Mouse (Mus musculus) liver, embryonic 14.5 days (tissue): ENCODE measurements at regions not wholly inside any gene's neighbourhood (a gene's known extent, or its start where the extent isn't known, plus 50 kb on each side); places are given as distances from the start of the nearest gene placed in this dataset.

Experiments used
- ATAC-seq: fragments of 200-750 bp; cut with Nextera tagmentation; 2 replicates; pipeline ENCODE4 v1.8.0; 2017; ENCODE audit warnings: moderate number of reproducible peaks, mild to moderate bottlenecking, moderate library complexity; ENCODE audit not compliant: insufficient read depth
- DNase-seq, 3 experiments: peaks; one replicate each; pipeline ENCODE4 v3.0.0-alpha.2; 2012 to 2013; ENCODE audit warnings: low read depth in 3 of 3, low spot score in 3 of 3
- H3K27ac ChIP-seq: fragments of 300-500 bp; sonication (generic); 2 replicates; pipeline ENCODE4 v1.5.1; 2014; ENCODE audit warnings: moderate library complexity, mild to moderate bottlenecking, control low read depth, inconsistent platforms
- H3K27me3 ChIP-seq: fragments of 300-500 bp; sonication (generic); 2 replicates; pipeline ENCODE4 v1.6.1; 2014; ENCODE audit warnings: mild to moderate bottlenecking, low read length, moderate library complexity; ENCODE audit not compliant: control insufficient read depth, insufficient read depth
- H3K36me3 ChIP-seq: fragments of 300-500 bp; sonication (generic); replicated peaks from 2 replicates; pipeline ENCODE4 v1.6.1; 2014; ENCODE audit warnings: low read depth; ENCODE audit not compliant: control insufficient read depth, insufficient read depth
- H3K4me1 ChIP-seq, 2 experiments: fragments of 200-500 bp in 1 of 2; fragments of 300-500 bp in 1 of 2; sonication (generic) in 1 of 2; replicated peaks; 2 replicates each; pipeline ENCODE4 v1.6.1; 2012 to 2014; ENCODE audit warnings: antibody characterized with exemption in 1 of 2, inconsistent platforms in 1 of 2, low read length in 1 of 2; ENCODE audit not compliant: control insufficient read depth in 2 of 2, insufficient read depth in 2 of 2
- H3K4me2 ChIP-seq: fragments of 300-500 bp; sonication (generic); 2 replicates; pipeline ENCODE4 v1.6.1; 2014; ENCODE audit warnings: low read depth, mild to moderate bottlenecking, control low read depth, moderate library complexity
- H3K4me3 ChIP-seq, 2 experiments: fragments of 200-500 bp in 1 of 2; fragments of 300-500 bp in 1 of 2; sonication (generic) in 1 of 2; 2 replicates each; pipeline ENCODE4 v1.5.1; 2012 to 2014; ENCODE audit warnings: low read depth in 2 of 2, low read length in 2 of 2, mild to moderate bottlenecking in 2 of 2, control low read depth in 1 of 2, inconsistent platforms in 1 of 2, moderate library complexity in 1 of 2; ENCODE audit not compliant: insufficient read depth in 1 of 2
- H3K9ac ChIP-seq: fragments of 300-500 bp; sonication (generic); replicated peaks from 2 replicates; pipeline ENCODE4 v1.6.1; 2014; ENCODE audit warnings: mild to moderate bottlenecking, control low read depth, moderate library complexity
- H3K9me3 ChIP-seq: fragments of 300-500 bp; sonication (generic); 2 replicates; pipeline ENCODE4 v1.6.1; 2016; ENCODE audit warnings: low read length, mixed read lengths; ENCODE audit not compliant: control insufficient read depth
- CTCF ChIP-seq: IDR thresholded peaks from 2 replicates; pipeline ENCODE4 v1.5.1; 2016; ENCODE audit warnings: antibody characterized with exemption, low read depth, control low read depth
- EP300 ChIP-seq: IDR thresholded peaks from 2 replicates; pipeline ENCODE4 v1.6.1; 2016; ENCODE audit warnings: antibody characterized with exemption, low read depth
- WGBS: fragments of 180-500 bp; shearing (Covaris S2); extraction: QIAGEN DNeasy Blood & Tissue Kit; methylation state at CpG from one replicate; pipeline ENCODE4 v1.1.7; 2014; ENCODE audit not compliant: insufficient replicate concordance; 5-methylcytosine and 5-hydroxymethylcytosine counted together

DNA sequence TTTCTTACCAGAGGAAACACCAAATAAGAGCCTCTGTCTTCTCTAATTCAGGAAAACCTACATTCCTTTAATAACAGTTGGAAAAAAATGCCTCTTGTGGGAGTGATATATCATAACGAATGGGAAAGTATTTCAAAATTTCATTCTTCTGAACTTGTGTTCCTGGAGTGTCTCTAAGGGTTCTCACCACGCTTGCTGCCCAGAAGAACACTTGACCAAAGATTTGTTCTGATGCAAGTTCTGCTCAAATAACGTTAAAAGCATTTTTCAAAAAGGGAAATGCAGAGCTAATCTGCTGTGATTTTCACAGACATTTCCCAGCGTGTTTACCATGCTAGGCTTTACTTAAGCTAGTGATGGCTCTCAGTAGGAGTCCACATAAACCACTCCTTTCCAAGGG is 329.8 kb upstream of the Hsf2 start:
- no peak for DNase-seq
- Histone ChIP-seq H3K36me3 (no peaks in the 10 kb centered on the region), H3K9ac (no peak overlapping the region), H3K9me3 (no peaks in the 10 kb centered on the region), H3K27me3 (no peaks in the 10 kb centered on the region), H3K4me2 (no peak overlapping the region), H3K27ac (no peak overlapping the region), H3K4me3 (no peak overlapping the region), H3K4me1 (no peaks in the 10 kb centered on the region)
- TF ChIP-seq CTCF: no peak
- no peak for TF ChIP-seq EP300
- ATAC-seq: no peak
- WGBS: 53% methylated on average over 4 of the region's 4 CpGs

DNA sequence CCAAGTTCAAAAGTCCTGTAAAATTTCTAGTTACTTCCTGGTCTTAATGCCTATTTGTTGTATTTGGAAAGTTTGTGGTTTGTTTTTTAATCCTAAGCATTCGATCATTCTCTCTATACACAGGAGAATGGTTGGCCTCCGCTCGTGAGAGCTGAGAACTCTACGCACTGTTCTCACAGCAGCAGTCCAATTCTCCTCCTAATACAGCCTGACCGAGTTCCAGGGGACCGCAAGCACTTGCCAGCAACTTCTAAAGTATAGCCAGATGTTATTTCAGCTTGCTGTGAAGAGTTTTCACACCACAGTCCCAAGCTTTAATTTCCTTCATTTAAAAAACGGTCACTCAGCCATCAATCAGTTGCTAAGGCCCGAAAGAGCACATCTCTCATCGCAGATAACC is 329.3 kb upstream of the Hsf2 start:
- Histone ChIP-seq H3K36me3 (no peaks in the 10 kb centered on the region), H3K27me3 (no peaks in the 10 kb centered on the region), H3K27ac (no peak overlapping the region), H3K4me1 (no peaks in the 10 kb centered on the region), H3K4me2 (no peak overlapping the region), H3K9me3 (no peaks in the 10 kb centered on the region), H3K9ac (no peak overlapping the region), H3K4me3 (no peak overlapping the region)
- WGBS: 65% methylated on average over 9 of the region's 9 CpGs
- DNase-seq: no peak
- no peak for TF ChIP-seq CTCF
- TF ChIP-seq EP300: no peak
- no peak for ATAC-seq

DNA sequence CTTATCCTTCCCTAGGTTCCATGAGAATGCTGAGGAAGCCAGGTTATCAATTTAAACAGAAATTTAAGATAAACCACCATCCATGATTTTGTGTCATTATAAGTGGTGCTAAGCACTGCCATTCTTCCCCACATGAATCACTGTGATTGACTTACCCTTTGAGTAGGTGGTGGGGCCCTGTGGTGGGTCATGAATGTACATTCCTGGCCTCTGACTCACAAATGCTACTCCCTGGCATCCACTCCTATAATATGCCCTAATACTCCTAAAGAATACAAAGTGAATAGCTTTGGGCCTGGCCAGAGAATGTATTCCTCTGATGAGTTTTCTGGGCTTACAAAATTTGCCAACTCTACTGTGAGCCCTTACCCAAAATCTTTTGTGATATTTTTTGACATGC is 325.6 kb upstream of the Hsf2 start:
- ATAC-seq: no peak
- no peak for TF ChIP-seq CTCF
- TF ChIP-seq EP300: no peak
- Histone ChIP-seq H3K4me3 (no peak overlapping the region), H3K36me3 (no peaks in the 10 kb centered on the region), H3K27ac (no peak overlapping the region), H3K27me3 (no peaks in the 10 kb centered on the region), H3K9me3 (no peaks in the 10 kb centered on the region), H3K4me1 (no peaks in the 10 kb centered on the region), H3K4me2 (no peak overlapping the region), H3K9ac (no peak overlapping the region)
- DNase-seq: no peak

DNA sequence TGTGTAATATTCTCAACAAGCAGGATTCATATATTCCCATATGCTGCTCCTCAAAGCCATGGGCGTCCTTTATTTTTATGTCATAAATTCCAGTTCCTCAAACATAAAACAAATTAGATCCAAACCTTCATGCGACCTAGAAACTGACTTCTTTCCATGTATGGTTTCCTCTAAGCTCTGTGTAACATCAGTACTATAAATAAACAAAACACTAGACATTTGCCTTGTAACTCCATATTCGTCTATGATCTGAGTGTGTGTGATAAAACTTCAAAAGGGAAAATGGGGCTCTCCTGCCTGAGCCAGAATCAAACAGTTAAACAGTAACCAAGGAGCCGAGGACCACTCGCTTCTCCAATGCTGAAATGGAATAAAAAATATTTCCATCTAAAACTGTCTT is 322.8 kb upstream of the Hsf2 start:
- Histone ChIP-seq H3K36me3 (no peaks in the 10 kb centered on the region), H3K4me1 (no peaks in the 10 kb centered on the region), H3K27ac (no peak overlapping the region), H3K9me3 (no peaks in the 10 kb centered on the region), H3K9ac (no peak overlapping the region), H3K4me2 (no peak overlapping the region), H3K4me3 (no peak overlapping the region), H3K27me3 (no peaks in the 10 kb centered on the region)
- DNase-seq: no peak
- WGBS: 48% methylated on average over 5 of the region's 5 CpGs
- TF ChIP-seq CTCF (no peak), EP300 (no peak)
- ATAC-seq: no peak

DNA sequence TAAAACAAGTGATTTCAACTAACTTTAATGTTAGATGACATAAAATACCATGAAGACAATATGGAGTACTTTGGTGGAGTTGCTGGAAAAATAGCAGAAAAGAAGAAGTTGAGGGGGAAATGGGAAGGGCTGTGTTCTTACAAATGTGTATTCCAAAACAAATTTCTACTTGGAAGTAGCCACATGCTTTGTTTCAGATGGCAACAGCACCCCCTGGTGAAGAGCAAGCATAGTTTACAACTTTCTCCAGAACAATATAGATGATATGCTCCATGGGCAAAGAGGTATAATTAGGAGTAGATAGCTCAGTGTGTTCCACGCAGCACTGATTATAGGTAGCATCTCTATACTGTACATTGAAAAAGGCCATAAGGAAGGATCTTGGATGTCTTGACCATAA is 302.6 kb upstream of the Hsf2 start:
- no peaks in the 10 kb centered on the region for H3K9me3 ChIP-seq
- WGBS: 51% methylated on average over 1 of the region's 1 CpGs
- H3K27me3 ChIP-seq: no peaks in the 10 kb centered on the region
- H3K4me2 ChIP-seq: no peak overlapping the region
- H3K9ac ChIP-seq: no peak overlapping the region
- no peak for DNase-seq
- no peaks in the 10 kb centered on the region for H3K4me1 ChIP-seq
- ATAC-seq: no peak
- no peak overlapping the region for H3K27ac ChIP-seq
- TF ChIP-seq EP300 (no peak), CTCF (no peak)
- H3K4me3 ChIP-seq: no peak overlapping the region
- no peaks in the 10 kb centered on the region for H3K36me3 ChIP-seq

DNA sequence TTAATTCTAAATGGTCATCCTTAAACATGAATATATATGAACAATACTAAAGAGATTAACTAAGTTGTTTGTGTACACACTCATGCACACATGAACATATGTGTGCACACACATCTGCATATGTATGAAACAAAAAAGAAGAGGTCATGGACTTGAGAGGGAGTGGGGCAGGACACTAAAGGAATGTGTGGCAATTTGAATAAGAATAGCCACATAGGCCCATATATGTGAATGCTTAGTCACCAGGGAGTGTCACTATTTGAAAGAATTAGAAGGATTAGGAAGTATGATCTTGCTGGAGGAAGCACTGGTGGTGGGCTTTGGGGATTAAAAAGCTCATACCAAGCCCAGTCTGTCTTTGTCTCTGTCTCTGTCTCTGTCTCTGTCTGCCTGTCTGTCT is 275.5 kb upstream of the Hsf2 start:
- Histone ChIP-seq H3K4me3 (no peak overlapping the region), H3K4me2 (no peak overlapping the region), H3K36me3 (no peaks in the 10 kb centered on the region), H3K9me3 (no peaks in the 10 kb centered on the region), H3K27ac (no peak overlapping the region), H3K27me3 (no peaks in the 10 kb centered on the region), H3K9ac (no peak overlapping the region), H3K4me1 (no peaks in the 10 kb centered on the region)
- ATAC-seq (no peak), DNase-seq (no peak)
- TF ChIP-seq EP300 (no peak), CTCF (no peak)
